Mouse (Mus musculus): ENCODE results near the gene Pigx. TPM values are rescaled to one million over a fixed set of nuclear protein-coding genes. Genes with fewer than 3 reads are reported as not detected.
"Not testable (repeated sequence)": the region's sequence is repeated elsewhere in the genome, so short reads cannot be mapped to it uniquely, and the experiment has no call there.

Pigx gene
- polyA plus RNA-seq, 1 experiment from 2014 or later, result 144 TPM

DNA sequence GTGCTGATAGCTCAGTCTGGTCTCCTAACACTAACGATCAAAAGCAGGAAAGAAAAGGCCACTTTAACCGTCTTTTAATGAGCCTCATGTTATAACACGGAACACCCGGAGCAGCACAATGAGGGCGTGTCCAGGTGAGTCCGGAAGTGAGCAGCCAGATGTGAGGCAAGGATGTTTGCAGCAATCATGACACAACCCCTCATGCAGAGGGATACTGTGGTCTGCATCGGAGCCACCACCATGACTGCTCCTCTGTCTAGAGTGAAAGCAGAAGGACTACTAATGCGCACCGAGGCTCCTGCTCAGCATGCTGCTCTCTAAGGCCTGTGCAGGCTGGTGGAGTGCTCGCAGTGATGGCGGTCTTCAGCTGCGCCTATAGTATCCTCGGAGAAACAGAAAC, 2.8 kb upstream of the Pigx start:
- Histone ChIP-seq H3K27me3 (ENCODE audit: control insufficient read depth, insufficient read depth, low read length) (no peaks in the 10 kb centered on the region), H3K9ac (ENCODE audit: low read length) (no peak overlapping the region), H3K4me3 (ENCODE audit: low read depth, low read length) (no peak overlapping the region), H3K9me3 (ENCODE audit: control insufficient read depth, low read length) (no peaks in the 10 kb centered on the region), H3K4me1 (replicated peaks; ENCODE audit: control insufficient read depth, insufficient read depth, low read length) (peaks cover 5% of the 10 kb centered on the region; the same call in 1 of the 2 replicates), H3K4me2 (ENCODE audit: low read depth, low read length, severe bottlenecking) (no peak overlapping the region), H3K27ac (ENCODE audit: low read depth, low read length) (no peak overlapping the region), H3K36me3 (ENCODE audit: control insufficient read depth, insufficient read depth, low read length) (no peaks in the 10 kb centered on the region)
- WGBS, result 90% methylated on average over 13 of the region's 13 CpGs
- DNase-seq (ENCODE audit: low spot score) (no peak), ATAC-seq (replicated peaks; ENCODE audit: low FRiP score) (no peak)

GRCm38 (mm10) chr16:32098897-32099637, 473 bp downstream of the Pigx start:
- Histone ChIP-seq H3K27me3 (ENCODE audit: control insufficient read depth, insufficient read depth, low read length) (no peaks in the 10 kb centered on the region), H3K9ac (ENCODE audit: low read length) (peak overlapping the region; percentile 87), H3K36me3 (ENCODE audit: control insufficient read depth, insufficient read depth, low read length) (no peaks in the 10 kb centered on the region), H3K4me1 (replicated peaks; ENCODE audit: control insufficient read depth, insufficient read depth, low read length) (peaks cover 5% of the 10 kb centered on the region; the same call in 1 of the 2 replicates), H3K9me3 (ENCODE audit: control insufficient read depth, low read length) (no peaks in the 10 kb centered on the region), H3K27ac (ENCODE audit: low read depth, low read length) (peak overlapping the region; percentile 71; the same call in 1 of the 2 replicates), H3K4me2 (ENCODE audit: low read depth, low read length, severe bottlenecking) (peak overlapping the region; percentile 77), H3K4me3 (ENCODE audit: low read depth, low read length) (peak overlapping the region; percentile 96)
- no peak for DNase-seq (ENCODE audit: low spot score)
- 0% methylated on average over 33 of the region's 39 CpGs for WGBS
- peak; percentile 86 for ATAC-seq (replicated peaks; ENCODE audit: low FRiP score)

DNA sequence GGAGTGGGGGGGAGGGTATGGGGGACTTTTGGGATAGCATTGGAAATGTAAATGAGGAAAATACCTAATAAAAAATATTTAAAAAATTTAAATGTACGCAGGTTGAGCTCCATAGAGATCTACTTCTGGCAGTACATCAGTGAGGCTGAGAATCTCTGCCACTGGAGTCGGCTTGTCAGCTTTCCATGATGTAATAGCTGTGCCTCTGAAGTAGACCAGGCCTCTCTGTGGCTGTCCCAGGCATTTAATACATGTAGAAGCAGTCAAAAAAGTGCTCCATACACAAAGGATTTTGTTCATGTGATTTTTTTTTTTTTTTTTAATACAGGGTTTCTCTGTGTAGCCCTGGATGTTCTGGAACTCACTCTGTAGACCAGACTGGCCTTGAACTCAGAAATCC, 1.8 kb downstream of the Pigx start:
- not testable (repeated sequence) for ATAC-seq (replicated peaks; ENCODE audit: low FRiP score); H3K9me3 ChIP-seq (ENCODE audit: control insufficient read depth, low read length); H3K4me2 ChIP-seq (ENCODE audit: low read depth, low read length, severe bottlenecking); H3K27ac ChIP-seq (ENCODE audit: low read depth, low read length); DNase-seq (ENCODE audit: low spot score); H3K9ac ChIP-seq (ENCODE audit: low read length); H3K4me1 ChIP-seq (replicated peaks; ENCODE audit: control insufficient read depth, insufficient read depth, low read length); H3K36me3 ChIP-seq (ENCODE audit: control insufficient read depth, insufficient read depth, low read length); H3K27me3 ChIP-seq (ENCODE audit: control insufficient read depth, insufficient read depth, low read length); H3K4me3 ChIP-seq (ENCODE audit: low read depth, low read length)
- 90% methylated on average over 2 of the region's 2 CpGs for WGBS

DNA sequence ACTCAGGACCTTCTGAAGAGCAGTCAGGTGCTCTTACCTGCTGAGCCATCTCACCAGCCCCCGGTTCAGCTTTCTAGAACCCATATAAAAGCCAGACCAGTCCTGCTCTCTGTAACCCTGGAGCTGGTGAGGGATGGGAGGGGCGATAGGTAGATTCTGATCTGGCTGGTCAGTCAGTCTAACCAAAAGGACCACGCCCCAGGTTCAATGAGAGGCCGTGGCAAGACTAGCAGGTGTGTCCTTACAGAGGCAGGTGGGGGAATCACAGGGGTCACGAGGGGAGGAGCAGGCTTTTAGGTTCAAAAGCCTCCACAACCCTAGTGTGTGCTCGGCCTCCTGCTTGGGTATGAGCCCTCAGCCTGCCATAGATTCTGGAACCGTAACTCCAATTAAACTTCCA, 8.1 kb downstream of the Pigx start:
- H3K4me1 ChIP-seq (replicated peaks; ENCODE audit: control insufficient read depth, insufficient read depth, low read length), result no peaks in the 10 kb centered on the region
- H3K27ac ChIP-seq (ENCODE audit: low read depth, low read length), result no peak overlapping the region
- no peak overlapping the region for H3K4me3 ChIP-seq (ENCODE audit: low read depth, low read length)
- no peak for ATAC-seq (replicated peaks; ENCODE audit: low FRiP score)
- H3K36me3 ChIP-seq (ENCODE audit: control insufficient read depth, insufficient read depth, low read length), result peaks cover 3% of the 10 kb centered on the region; the same call in 1 of the 2 replicates
- no peak for DNase-seq (ENCODE audit: low spot score)
- no peaks in the 10 kb centered on the region for H3K9me3 ChIP-seq (ENCODE audit: control insufficient read depth, low read length)
- no peak overlapping the region for H3K9ac ChIP-seq (ENCODE audit: low read length)
- H3K27me3 ChIP-seq (ENCODE audit: control insufficient read depth, insufficient read depth, low read length), result no peaks in the 10 kb centered on the region
- 97% methylated on average over 7 of the region's 7 CpGs for WGBS
- H3K4me2 ChIP-seq (ENCODE audit: low read depth, low read length, severe bottlenecking), result no peak overlapping the region

DNA sequence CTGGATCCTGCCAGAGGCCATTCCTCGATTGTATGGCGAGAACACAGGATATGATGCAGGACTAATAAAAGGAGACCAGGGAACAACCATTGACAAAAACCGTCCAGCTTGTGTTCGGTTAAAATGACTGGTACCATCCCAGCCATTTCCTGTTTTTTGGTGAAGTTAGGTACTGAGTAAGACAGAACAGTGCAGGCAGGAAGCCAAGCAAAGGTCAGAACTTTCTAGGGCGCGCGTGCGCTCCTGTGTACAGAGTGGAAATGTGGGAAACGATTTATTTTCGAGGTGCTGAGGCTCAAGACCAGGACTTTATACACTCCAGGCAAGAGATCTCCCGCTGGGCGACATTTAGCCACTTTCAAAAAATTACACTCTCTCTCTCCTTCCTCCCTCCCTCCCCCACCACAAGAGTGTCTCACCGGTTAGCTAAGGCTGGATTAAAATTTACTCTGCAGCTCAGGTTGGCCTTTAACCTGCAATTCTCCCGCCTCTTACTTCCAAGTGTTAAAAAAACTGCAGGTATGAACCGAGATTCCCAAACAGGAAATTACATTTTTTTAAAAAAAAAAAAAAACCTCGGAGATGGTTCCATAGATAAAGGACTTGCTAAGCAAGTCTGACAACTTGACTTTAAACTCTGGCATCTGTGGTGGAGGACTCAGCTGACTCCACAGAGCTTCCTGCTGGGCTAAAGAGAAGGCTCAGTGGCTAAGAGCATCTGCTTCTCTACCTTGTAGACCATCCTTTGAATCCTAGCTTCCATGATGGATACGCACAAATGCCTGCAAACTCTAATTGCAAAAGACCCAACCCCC, 11.7 kb downstream of the Pigx start:
- 89% methylated on average over 17 of the region's 17 CpGs for WGBS
- Histone ChIP-seq H3K9me3 (ENCODE audit: control insufficient read depth, low read length) (no peaks in the 10 kb centered on the region), H3K27me3 (ENCODE audit: control insufficient read depth, insufficient read depth, low read length) (no peaks in the 10 kb centered on the region), H3K27ac (ENCODE audit: low read depth, low read length) (no peak overlapping the region), H3K9ac (ENCODE audit: low read length) (no peak overlapping the region), H3K4me1 (replicated peaks; ENCODE audit: control insufficient read depth, insufficient read depth, low read length) (no peaks in the 10 kb centered on the region), H3K36me3 (ENCODE audit: control insufficient read depth, insufficient read depth, low read length) (peaks cover 6% of the 10 kb centered on the region), H3K4me3 (ENCODE audit: low read depth, low read length) (no peak overlapping the region), H3K4me2 (ENCODE audit: low read depth, low read length, severe bottlenecking) (no peak overlapping the region)
- ATAC-seq (replicated peaks; ENCODE audit: low FRiP score) (no peak), DNase-seq (ENCODE audit: low spot score) (no peak)

DNA sequence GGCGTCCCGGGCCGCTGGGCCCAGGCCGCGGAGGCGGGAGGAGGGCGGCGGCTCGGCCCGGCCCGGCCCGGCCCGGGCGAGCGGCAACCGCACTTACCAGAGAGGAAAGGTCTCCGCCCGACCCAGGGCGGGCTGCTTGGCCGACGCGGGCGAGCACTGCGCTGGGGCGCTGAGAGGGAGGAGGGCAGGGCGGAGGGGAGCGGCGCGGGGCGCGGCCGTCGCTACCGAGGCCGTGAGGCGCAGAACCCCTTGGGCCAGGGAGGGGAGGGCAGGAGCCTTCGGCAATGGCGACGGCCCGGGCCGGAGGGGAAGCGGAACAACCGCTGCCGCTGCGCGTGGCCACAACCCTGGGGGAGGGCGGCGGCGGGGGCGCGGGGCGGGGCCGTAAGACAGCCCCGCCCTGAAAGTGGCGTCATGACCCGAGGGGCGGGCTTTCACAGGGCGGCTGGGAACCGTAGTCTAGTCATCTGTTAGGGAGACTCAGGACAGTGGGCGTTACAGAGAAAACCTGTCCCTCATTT, 20.5 kb downstream of the Pigx start, which contains the start of gene Pak2:
Gene Pak2 (minus strand): TSS at position 352 of the 521 bp plus-strand sequence.
- no peaks in the 10 kb centered on the region for H3K9me3 ChIP-seq (ENCODE audit: control insufficient read depth, low read length)
- ATAC-seq (replicated peaks; ENCODE audit: low FRiP score), result peak; percentile 96

GRCm38 (mm10) chr16:32078408-32078990, 21.0 kb downstream of the Pigx start:
- H3K27me3 ChIP-seq (ENCODE audit: control insufficient read depth, insufficient read depth, low read length), result no peaks in the 10 kb centered on the region
- peak overlapping the region; percentile 98 for H3K4me3 ChIP-seq (ENCODE audit: low read depth, low read length)
- DNase-seq (ENCODE audit: low spot score), result no peak
- WGBS, result under 1% methylated on average over 25 of the region's 30 CpGs
- H3K9me3 ChIP-seq (ENCODE audit: control insufficient read depth, low read length), result no peaks in the 10 kb centered on the region
- peak overlapping the region; percentile 92 for H3K27ac ChIP-seq (ENCODE audit: low read depth, low read length)
- no peak for ATAC-seq (replicated peaks; ENCODE audit: low FRiP score)
- peak overlapping the region; percentile 67 for H3K4me2 ChIP-seq (ENCODE audit: low read depth, low read length, severe bottlenecking)
- peak overlapping the region; percentile 99 for H3K9ac ChIP-seq (ENCODE audit: low read length)
- H3K36me3 ChIP-seq (ENCODE audit: control insufficient read depth, insufficient read depth, low read length), result peaks cover 2% of the 10 kb centered on the region
- 0 out of 2 replicates have a peak, but pooled peaks cover 6% of the 10 kb centered on the region for H3K4me1 ChIP-seq (replicated peaks; ENCODE audit: control insufficient read depth, insufficient read depth, low read length)

More for the DNA sequence above, 20.5 kb downstream of the Pigx start, which contains the start of gene Pak2:
- Histone ChIP-seq H3K27me3 (ENCODE audit: control insufficient read depth, insufficient read depth, low read length) (no peaks in the 10 kb centered on the region), H3K4me3 (ENCODE audit: low read depth, low read length) (peak within 1 kb of the TSS; percentile 98), H3K36me3 (ENCODE audit: control insufficient read depth, insufficient read depth, low read length) (peaks cover 3% of the 10 kb centered on the region), H3K9ac (ENCODE audit: low read length) (peak within 1 kb of the TSS; percentile 99), H3K4me2 (ENCODE audit: low read depth, low read length, severe bottlenecking) (peak within 1 kb of the TSS; percentile 67), H3K27ac (ENCODE audit: low read depth, low read length) (peak within 1 kb of the TSS; percentile 92), H3K4me1 (replicated peaks; ENCODE audit: control insufficient read depth, insufficient read depth, low read length) (0 out of 2 replicates have a peak, but pooled peaks cover 6% of the 10 kb centered on the region)
- WGBS, result under 1% methylated on average over 42 of the region's 60 CpGs
- peak; percentile 95 for DNase-seq (ENCODE audit: low spot score)
